Mouse (Mus musculus): ENCODE data around the gene Bach2. TPM values are rescaled to one million over a fixed set of nuclear protein-coding genes. Genes with fewer than 3 reads are reported as not detected.
A peak's percentile ranks its signal among the peaks of the same experiment; 100 is the strongest.

The Bach2 gene
- polyA plus RNA-seq, 1 experiment from 2014 or later = 8.2 TPM

DNA sequence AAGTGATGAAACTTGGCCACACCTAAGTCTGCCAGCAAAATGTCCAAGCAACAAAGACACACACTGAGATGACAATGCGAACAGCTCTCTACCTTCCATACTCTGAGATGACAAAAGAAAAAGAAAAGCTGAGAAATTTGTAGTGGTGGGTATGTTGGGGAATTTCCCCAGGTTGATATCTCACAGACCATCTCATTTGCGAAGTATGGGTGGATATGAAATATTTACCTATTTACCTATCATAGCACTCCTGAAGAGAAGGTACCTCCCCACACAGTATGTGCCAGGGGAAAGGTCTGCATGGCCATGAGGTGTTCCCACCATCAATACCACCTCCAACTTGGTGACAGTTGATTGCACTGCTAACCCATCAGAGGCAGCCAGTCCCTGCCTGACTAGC, 13.4 kb upstream of the Bach2 start:
- H3K9ac ChIP-seq (ENCODE audit: low read length) = no peak overlapping the region
- H3K4me3 ChIP-seq (ENCODE audit: control insufficient read depth in 1 of 2, insufficient read depth in 1 of 2, low read depth in 1 of 2, low read length in 2 of 2) = no peak overlapping the region
- no peaks in the 10 kb centered on the region for H3K36me3 ChIP-seq (ENCODE audit: control insufficient read depth, insufficient read depth, low read length)
- no peaks in the 10 kb centered on the region for H3K9me3 ChIP-seq (ENCODE audit: control insufficient read depth, low read length)
- H3K27me3 ChIP-seq (ENCODE audit: control insufficient read depth, insufficient read depth, low read length) = no peaks in the 10 kb centered on the region; the same call in 1 of the 2 replicates
- H3K4me1 ChIP-seq (ENCODE audit: control insufficient read depth in 2 of 2, insufficient read depth in 2 of 2, low read length in 2 of 2) = peaks cover 5 to 16% of the 10 kb centered on the region in 2 experiments; a peak in 3 of 4 replicates
- H3K4me2 ChIP-seq (ENCODE audit: low read length) = no peak overlapping the region
- no peak for ATAC-seq (ENCODE audit: insufficient number of reproducible peaks, insufficient read depth, low FRiP score, low read depth)
- H3K27ac ChIP-seq (replicated peaks in 1 of 2; ENCODE audit: control insufficient read depth in 1 of 2, insufficient read depth in 1 of 2, low read depth in 2 of 2, low read length in 2 of 2) = no peak overlapping the region
- 87% methylated on average over 2 of the region's 2 CpGs for WGBS

DNA sequence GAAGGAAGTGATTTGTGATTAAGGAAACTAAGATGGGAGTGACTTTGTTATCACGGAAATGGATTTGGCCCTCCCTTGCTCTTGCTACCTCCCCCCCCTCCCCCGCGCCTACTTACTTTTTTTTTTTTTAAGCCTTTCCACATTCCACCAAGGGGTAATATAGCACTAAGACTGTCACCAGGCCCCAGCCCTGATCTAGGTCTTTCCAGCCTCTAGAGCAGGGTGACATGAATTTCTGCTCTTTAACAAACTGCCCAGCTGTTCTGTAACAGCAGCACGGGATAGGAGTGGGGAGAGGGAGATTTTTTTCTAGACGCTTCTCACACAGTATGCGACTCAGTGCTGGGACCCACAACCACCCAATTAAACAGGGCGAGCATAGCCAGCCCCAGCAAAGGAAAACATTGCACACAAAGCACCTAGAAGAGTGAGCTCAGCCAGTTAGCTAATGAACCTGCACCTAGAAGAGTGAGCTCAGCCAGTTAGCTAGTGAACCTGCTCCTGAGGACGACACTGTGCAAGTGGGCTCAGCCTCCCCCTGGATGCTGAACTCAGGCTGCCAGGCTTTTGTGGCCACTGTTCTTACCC, 10.5 kb upstream of the Bach2 start:
- Histone ChIP-seq H3K27ac (replicated peaks in 1 of 2; ENCODE audit: control insufficient read depth in 1 of 2, insufficient read depth in 1 of 2, low read depth in 2 of 2, low read length in 2 of 2) (no peak overlapping the region), H3K36me3 (ENCODE audit: control insufficient read depth, insufficient read depth, low read length) (no peaks in the 10 kb centered on the region), H3K4me3 (ENCODE audit: control insufficient read depth in 1 of 2, insufficient read depth in 1 of 2, low read depth in 1 of 2, low read length in 2 of 2) (no peak overlapping the region), H3K9me3 (ENCODE audit: control insufficient read depth, low read length) (no peaks in the 10 kb centered on the region), H3K27me3 (ENCODE audit: control insufficient read depth, insufficient read depth, low read length) (no peaks in the 10 kb centered on the region), H3K4me2 (ENCODE audit: low read length) (no peak overlapping the region), H3K4me1 (ENCODE audit: control insufficient read depth in 2 of 2, insufficient read depth in 2 of 2, low read length in 2 of 2) (peaks cover 5 to 16% of the 10 kb centered on the region in 2 experiments; a peak in 3 of 4 replicates), H3K9ac (ENCODE audit: low read length) (no peak overlapping the region)
- 51% methylated on average over 8 of the region's 8 CpGs for WGBS
- ATAC-seq (ENCODE audit: insufficient number of reproducible peaks, insufficient read depth, low FRiP score, low read depth) = no peak

DNA sequence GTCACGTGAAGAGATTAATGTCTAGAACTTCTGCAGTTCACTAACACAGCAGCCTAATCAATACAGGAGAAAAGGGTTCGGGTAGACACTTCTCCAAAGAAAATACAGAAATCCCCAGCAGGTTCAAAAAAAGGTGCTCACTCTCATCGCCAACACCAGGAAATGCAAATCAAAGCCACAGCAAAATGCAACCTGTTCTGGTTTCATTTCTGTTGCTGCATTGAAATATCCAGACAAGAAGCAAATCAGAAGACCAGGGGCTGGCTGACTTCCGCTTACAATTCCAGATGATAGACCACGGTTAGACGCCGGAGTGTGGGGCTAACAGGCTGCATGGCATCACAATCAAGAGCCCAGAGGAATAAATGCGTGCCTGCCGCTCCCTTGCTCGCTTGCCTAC, 9.3 kb upstream of the Bach2 start:
- no peak for ATAC-seq (ENCODE audit: insufficient number of reproducible peaks, insufficient read depth, low FRiP score, low read depth)
- H3K4me1 ChIP-seq (ENCODE audit: control insufficient read depth in 2 of 2, insufficient read depth in 2 of 2, low read length in 2 of 2) = peaks cover 5 to 16% of the 10 kb centered on the region in 2 experiments; a peak in 3 of 4 replicates
- no peak overlapping the region for H3K4me2 ChIP-seq (ENCODE audit: low read length)
- H3K9me3 ChIP-seq (ENCODE audit: control insufficient read depth, low read length) = no peaks in the 10 kb centered on the region
- WGBS = 80% methylated on average over 10 of the region's 10 CpGs
- no peak overlapping the region for H3K4me3 ChIP-seq (ENCODE audit: control insufficient read depth in 1 of 2, insufficient read depth in 1 of 2, low read depth in 1 of 2, low read length in 2 of 2)
- no peak overlapping the region for H3K27ac ChIP-seq (replicated peaks in 1 of 2; ENCODE audit: control insufficient read depth in 1 of 2, insufficient read depth in 1 of 2, low read depth in 2 of 2, low read length in 2 of 2)
- no peak overlapping the region for H3K9ac ChIP-seq (ENCODE audit: low read length)
- H3K27me3 ChIP-seq (ENCODE audit: control insufficient read depth, insufficient read depth, low read length) = no peaks in the 10 kb centered on the region
- H3K36me3 ChIP-seq (ENCODE audit: control insufficient read depth, insufficient read depth, low read length) = no peaks in the 10 kb centered on the region

DNA sequence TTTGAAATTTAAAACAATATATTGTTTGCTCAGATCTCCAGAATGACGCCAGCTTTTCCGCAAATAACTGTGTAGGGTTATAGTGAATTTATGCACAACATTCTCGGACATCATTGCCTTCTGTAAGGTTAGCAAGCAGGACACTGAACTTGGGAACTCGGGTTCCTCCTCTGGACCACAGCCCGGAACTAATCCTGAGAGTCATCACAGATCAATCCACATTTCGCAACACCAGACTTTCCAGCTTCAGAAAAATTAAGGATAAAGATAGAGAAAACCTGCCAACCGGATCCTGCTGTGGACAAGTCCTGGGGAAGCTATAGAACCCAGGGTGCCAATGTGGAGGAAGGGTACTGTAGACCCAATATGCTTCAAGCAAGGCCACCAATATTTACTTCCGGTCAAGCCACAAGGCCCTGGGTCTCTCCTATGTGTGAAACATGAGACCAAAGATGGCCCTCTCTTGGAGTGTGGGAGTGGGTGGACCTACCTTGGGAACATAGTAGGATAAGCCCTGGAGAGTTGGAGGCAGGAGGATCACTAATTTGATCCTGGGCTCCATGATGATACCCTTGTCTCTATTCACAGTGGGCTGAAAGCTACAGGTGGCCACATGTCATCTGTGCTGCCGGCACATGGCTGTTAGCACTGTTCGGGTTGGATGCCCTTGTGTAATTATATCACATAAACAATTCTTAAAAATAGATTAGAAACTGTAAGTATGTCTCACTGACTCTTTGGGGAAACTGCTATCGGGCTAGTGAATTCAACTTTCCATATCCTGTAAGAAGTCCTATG, 7.1 kb upstream of the Bach2 start:
- 85% methylated on average over 11 of the region's 11 CpGs for WGBS
- Histone ChIP-seq H3K9me3 (ENCODE audit: control insufficient read depth, low read length) (no peaks in the 10 kb centered on the region), H3K27ac (replicated peaks in 1 of 2; ENCODE audit: control insufficient read depth in 1 of 2, insufficient read depth in 1 of 2, low read depth in 2 of 2, low read length in 2 of 2) (no peak overlapping the region), H3K4me3 (ENCODE audit: control insufficient read depth in 1 of 2, insufficient read depth in 1 of 2, low read depth in 1 of 2, low read length in 2 of 2) (no peak overlapping the region), H3K4me1 (ENCODE audit: control insufficient read depth in 2 of 2, insufficient read depth in 2 of 2, low read length in 2 of 2) (peaks cover 5 to 16% of the 10 kb centered on the region in 2 experiments; a peak in 3 of 4 replicates), H3K36me3 (ENCODE audit: control insufficient read depth, insufficient read depth, low read length) (no peaks in the 10 kb centered on the region), H3K27me3 (ENCODE audit: control insufficient read depth, insufficient read depth, low read length) (no peaks in the 10 kb centered on the region; the same call in 1 of the 2 replicates), H3K9ac (ENCODE audit: low read length) (no peak overlapping the region), H3K4me2 (ENCODE audit: low read length) (no peak overlapping the region)
- ATAC-seq (ENCODE audit: insufficient number of reproducible peaks, insufficient read depth, low FRiP score, low read depth) = no peak

DNA sequence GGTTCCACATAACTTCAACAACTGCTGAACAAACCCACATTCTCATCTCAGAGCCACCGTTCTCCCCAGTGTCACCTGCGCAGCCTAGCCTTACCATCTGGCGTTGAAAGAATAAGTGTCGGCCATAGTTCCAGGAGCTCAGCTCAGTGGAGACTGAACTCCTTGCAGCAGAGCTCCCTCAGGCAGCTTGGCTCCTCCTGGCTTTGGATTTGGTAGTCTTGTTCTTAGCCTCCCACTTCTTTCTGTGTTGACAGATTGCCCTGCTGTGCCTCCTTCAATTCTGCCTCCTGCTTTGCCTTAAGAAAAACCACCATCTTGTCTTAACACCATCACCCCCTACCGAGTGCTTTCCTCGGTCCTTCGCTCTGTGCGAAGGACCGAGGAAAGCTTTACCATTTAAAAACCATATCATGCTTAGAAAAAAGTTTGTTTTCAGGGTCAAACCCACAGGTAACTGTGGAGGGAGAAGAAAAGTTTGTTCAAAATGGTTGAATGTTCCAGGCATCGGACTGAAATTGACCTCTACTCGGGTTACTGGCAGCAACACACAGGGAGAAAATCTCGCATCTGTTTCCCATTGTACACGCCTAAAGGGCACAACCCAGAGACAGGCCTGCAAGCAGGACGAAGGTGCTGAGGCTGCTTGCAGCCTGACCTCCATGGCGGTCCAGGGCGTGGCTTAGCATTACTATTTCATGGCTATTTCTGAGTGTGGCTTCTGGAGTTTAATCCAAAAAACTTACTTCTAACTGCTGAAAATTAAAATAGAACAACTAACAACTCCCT, 2.5 kb upstream of the Bach2 start:
- WGBS = 77% methylated on average over 16 of the region's 16 CpGs
- no peak overlapping the region for H3K9ac ChIP-seq (ENCODE audit: low read length)
- ATAC-seq (ENCODE audit: insufficient number of reproducible peaks, insufficient read depth, low FRiP score, low read depth) = no peak
- no peak overlapping the region for H3K27ac ChIP-seq (replicated peaks in 1 of 2; ENCODE audit: control insufficient read depth in 1 of 2, insufficient read depth in 1 of 2, low read depth in 2 of 2, low read length in 2 of 2)
- no peaks in the 10 kb centered on the region for H3K9me3 ChIP-seq (ENCODE audit: control insufficient read depth, low read length)
- H3K27me3 ChIP-seq (ENCODE audit: control insufficient read depth, insufficient read depth, low read length) = no peaks in the 10 kb centered on the region; the same call in 1 of the 2 replicates
- H3K4me2 ChIP-seq (ENCODE audit: low read length) = no peak overlapping the region
- no peak overlapping the region for H3K4me3 ChIP-seq (ENCODE audit: control insufficient read depth in 1 of 2, insufficient read depth in 1 of 2, low read depth in 1 of 2, low read length in 2 of 2)
- peaks cover 0 to 12% of the 10 kb centered on the region in 2 experiments; a peak in 2 of 4 replicates for H3K4me1 ChIP-seq (ENCODE audit: control insufficient read depth in 2 of 2, insufficient read depth in 2 of 2, low read length in 2 of 2)
- no peaks in the 10 kb centered on the region for H3K36me3 ChIP-seq (ENCODE audit: control insufficient read depth, insufficient read depth, low read length)

DNA sequence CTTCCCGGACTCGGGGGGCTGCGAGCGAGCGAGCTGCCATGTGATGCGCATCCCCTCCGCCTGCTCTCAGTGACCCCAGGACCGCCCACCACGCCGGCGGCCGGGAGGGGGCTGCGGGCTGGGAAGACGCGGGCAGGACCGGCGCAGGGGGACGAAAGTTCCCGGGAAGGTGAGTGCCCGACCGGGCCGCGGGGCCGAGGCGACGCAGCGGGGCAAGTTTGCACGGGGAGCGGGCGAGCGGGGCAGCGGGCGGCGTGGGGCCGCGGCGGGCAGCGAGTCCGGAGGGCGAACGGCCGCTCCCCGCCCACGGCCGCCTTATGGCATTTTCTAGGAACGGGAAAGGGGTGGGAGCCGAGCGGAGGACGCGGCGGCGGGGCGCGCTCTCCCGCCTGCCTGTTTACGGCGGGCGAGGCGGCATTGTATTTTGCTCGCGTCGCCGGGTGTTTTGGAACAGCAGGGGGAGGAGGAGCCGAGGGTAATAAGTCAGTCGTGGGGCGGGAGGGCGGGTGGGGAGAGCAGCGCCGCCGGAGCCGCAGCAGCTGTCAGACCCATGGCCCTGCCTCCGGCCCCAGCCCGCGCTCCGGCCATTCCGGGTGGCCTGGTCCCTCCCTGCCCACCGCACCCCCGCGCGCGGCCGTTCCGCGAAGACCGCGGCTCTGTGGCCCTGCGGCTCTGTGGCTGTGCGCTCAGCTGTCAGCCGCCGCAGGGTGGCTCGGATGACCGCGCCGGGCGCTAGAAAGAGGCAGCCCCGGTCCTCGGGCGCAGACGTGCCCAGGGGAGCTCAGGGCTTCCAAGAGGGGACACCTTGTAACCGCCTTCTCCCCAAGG, 531 bp downstream of the Bach2 start:
- no peaks in the 10 kb centered on the region for H3K9me3 ChIP-seq (ENCODE audit: control insufficient read depth, low read length)
- ATAC-seq (ENCODE audit: insufficient number of reproducible peaks, insufficient read depth, low FRiP score, low read depth) = peak; percentile 77
- H3K4me1 ChIP-seq (ENCODE audit: control insufficient read depth in 2 of 2, insufficient read depth in 2 of 2, low read length in 2 of 2) = peaks cover 16 to 31% of the 10 kb centered on the region in 2 experiments
- peak overlapping the region; percentile 95 for H3K9ac ChIP-seq (ENCODE audit: low read length)
- H3K27me3 ChIP-seq (ENCODE audit: control insufficient read depth, insufficient read depth, low read length) = no peaks in the 10 kb centered on the region; the same call in 1 of the 2 replicates
- under 1% methylated on average over 94 of the region's 100 CpGs for WGBS
- no peaks in the 10 kb centered on the region for H3K36me3 ChIP-seq (ENCODE audit: control insufficient read depth, insufficient read depth, low read length)
- H3K4me2 ChIP-seq (ENCODE audit: low read length) = peak overlapping the region; percentile 93
- peak overlapping the region; percentile 78 to 93 for H3K4me3 ChIP-seq (ENCODE audit: control insufficient read depth in 1 of 2, insufficient read depth in 1 of 2, low read depth in 1 of 2, low read length in 2 of 2)
- H3K27ac ChIP-seq (replicated peaks in 1 of 2; ENCODE audit: control insufficient read depth in 1 of 2, insufficient read depth in 1 of 2, low read depth in 2 of 2, low read length in 2 of 2) = peak overlapping the region; percentile 85 to 93

DNA sequence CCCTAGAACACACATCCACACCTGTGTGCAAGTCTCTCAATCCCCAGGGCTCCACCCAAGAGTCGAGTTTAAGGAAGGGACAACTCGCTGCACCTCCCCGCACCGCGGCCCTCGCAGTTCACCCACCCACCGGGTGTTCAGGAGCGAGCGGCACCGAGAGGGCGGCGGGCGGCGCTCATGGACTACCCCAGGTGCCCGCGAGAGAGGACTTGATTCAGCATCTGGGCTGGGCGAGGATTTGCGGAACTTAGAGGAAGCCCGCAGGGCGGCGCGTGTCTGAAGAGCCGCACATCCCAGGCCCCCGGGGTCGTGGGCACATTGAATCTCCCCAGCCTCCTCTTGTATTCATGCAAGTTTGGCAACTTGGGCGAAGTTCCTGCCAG, 1.1 kb downstream of the Bach2 start:
- peak; percentile 68 for ATAC-seq (ENCODE audit: insufficient number of reproducible peaks, insufficient read depth, low FRiP score, low read depth)
- under 1% methylated on average over 26 of the region's 26 CpGs for WGBS
- H3K4me1 ChIP-seq (ENCODE audit: control insufficient read depth in 2 of 2, insufficient read depth in 2 of 2, low read length in 2 of 2) = peaks cover 22 to 36% of the 10 kb centered on the region in 2 experiments

More for the DNA sequence above, 1.1 kb downstream of the Bach2 start:
- Histone ChIP-seq H3K4me3 (ENCODE audit: control insufficient read depth in 1 of 2, insufficient read depth in 1 of 2, low read depth in 1 of 2, low read length in 2 of 2) (peak overlapping the region; percentile 78 to 93), H3K4me2 (ENCODE audit: low read length) (peak overlapping the region; percentile 93), H3K9ac (ENCODE audit: low read length) (peak overlapping the region; percentile 95), H3K27ac (replicated peaks in 1 of 2; ENCODE audit: control insufficient read depth in 1 of 2, insufficient read depth in 1 of 2, low read depth in 2 of 2, low read length in 2 of 2) (peak overlapping the region; percentile 85 to 93), H3K36me3 (ENCODE audit: control insufficient read depth, insufficient read depth, low read length) (no peaks in the 10 kb centered on the region), H3K27me3 (ENCODE audit: control insufficient read depth, insufficient read depth, low read length) (no peaks in the 10 kb centered on the region; the same call in 1 of the 2 replicates), H3K9me3 (ENCODE audit: control insufficient read depth, low read length) (no peaks in the 10 kb centered on the region)
